Mouse (Mus musculus): ENCODE data around the gene Ces1a. TPM values are rescaled to one million over a fixed set of nuclear protein-coding genes. Genes with fewer than 3 reads are reported as not detected.

Ces1a gene
- polyA plus RNA-seq, 1 experiment from 2014 or later, result not detected

DNA sequence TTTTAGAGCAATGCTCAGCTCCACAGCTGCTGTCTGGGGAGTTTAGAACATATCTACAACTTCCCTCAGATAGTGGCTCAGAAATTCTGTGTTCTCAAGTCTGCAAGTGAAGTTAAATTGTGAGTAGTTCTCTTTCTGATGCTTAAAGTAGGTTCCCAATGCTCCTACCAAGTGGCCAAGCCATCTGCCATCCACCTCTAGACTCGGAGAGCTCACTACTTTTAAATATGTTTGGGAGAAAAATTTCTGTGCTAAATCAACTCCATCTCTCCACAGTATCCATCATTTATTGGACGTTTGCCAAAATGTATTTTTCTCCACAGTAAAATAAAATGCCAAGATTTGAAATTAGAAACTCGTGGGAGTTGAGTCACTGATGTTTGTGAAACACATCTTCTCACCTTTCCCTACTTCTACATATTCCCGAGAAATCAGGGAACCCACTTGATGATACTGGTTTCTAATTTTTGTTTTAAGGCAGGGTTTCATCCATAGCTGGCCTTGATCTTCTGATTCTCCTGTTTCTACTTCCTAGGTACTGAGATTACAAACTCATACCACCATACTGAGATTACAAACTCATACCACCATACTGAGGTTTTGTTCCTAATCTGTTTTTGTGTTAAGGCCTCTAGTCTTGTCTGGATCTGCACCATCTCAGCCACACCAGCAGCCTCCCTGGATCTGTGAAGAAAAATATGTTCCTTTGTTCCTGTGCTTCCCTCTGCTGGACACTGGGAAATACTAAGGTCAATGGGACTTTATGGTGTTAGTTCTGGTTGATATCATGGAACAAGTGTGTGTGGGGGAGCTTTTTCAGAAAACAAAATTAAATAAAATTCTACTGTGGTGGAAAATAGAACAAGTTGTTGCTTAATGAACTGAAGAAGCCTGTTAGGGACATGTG is 771 bp upstream of the Ces1a start:
- 58% methylated on average over 4 of the region's 4 CpGs for WGBS
- no peaks in the 10 kb centered on the region for H3K27me3 ChIP-seq (ENCODE audit: insufficient read depth, low read length)
- no peak overlapping the region for H3K27ac ChIP-seq (ENCODE audit: low read length)
- H3K4me2 ChIP-seq (replicated peaks; ENCODE audit: low read depth, low read length), result no peak overlapping the region
- no peaks in the 10 kb centered on the region for H3K4me1 ChIP-seq (ENCODE audit: insufficient read depth, low read length)
- H3K4me3 ChIP-seq (ENCODE audit: low read length), result no peak overlapping the region
- no peak for ATAC-seq (ENCODE audit: low FRiP score, low TSS enrichment)
- no peaks in the 10 kb centered on the region for H3K36me3 ChIP-seq (ENCODE audit: insufficient read depth, low read length)
- no peak overlapping the region for H3K9ac ChIP-seq (replicated peaks; ENCODE audit: low read length)
- no peaks in the 10 kb centered on the region for H3K9me3 ChIP-seq (ENCODE audit: low read length)

DNA sequence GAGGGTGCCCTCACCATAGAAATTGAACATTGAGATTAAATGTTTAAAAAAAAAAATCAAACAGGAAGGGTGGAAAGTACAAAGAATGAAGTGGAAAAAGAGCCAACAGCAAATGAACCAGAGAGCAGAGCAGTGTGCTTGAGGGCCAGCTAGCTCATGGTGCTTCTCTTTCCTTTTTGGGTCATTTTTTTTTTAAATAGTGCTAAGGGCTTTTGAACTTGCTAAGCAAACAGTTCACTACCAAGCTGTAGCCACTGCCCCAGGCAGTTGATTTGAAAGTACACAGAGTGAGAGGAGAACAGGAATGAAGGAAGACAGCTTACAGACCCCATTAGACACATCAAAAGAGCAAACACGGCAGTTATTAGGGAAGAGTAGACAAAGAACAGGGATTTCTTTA is 4.9 kb downstream of the Ces1a start:
- Histone ChIP-seq H3K36me3 (ENCODE audit: insufficient read depth, low read length) (no peaks in the 10 kb centered on the region), H3K9ac (replicated peaks; ENCODE audit: low read length) (no peak overlapping the region), H3K27me3 (ENCODE audit: insufficient read depth, low read length) (no peaks in the 10 kb centered on the region), H3K9me3 (ENCODE audit: low read length) (no peaks in the 10 kb centered on the region), H3K4me3 (ENCODE audit: low read length) (no peak overlapping the region), H3K4me2 (replicated peaks; ENCODE audit: low read depth, low read length) (no peak overlapping the region), H3K27ac (ENCODE audit: low read length) (no peak overlapping the region), H3K4me1 (ENCODE audit: insufficient read depth, low read length) (no peaks in the 10 kb centered on the region)
- ATAC-seq (ENCODE audit: low FRiP score, low TSS enrichment), result no peak
- WGBS, result 60% methylated on average over 1 of the region's 1 CpGs

DNA sequence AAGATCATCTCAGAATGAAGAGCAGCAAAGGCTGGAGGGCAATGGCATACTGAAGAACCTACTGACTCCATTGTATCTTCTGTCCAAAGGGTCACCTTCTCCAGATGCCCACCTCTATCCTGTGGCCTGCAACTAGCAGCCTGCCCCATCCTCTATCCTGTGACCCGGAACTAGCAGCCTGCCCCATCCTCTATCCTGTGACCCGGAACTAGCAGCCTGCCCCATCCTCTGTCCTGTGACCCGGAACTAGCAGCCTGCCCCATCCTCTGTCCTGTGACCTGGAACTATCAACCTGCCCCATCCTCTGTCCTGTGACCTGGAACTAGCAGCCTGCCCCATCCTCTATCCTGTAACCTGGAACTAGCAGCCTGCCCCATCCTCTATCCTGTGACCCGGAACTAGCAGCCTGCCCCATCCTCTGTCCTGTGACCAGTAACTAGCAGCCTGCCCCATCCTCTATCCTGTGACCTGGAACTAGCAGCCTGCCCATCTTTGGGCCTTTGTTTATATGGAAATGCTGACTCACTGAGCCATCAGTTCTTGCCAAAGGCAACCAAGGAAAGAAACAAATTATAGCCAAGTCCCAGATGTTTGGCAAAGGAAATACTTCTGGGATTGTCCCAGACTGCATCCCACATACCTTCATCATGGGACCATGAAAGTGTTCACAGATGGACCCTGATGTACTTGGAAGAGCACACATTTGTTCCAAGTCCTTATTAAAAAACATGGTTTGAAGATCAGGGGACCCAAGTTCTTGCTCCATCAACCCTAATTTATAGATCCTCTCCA is 7.0 kb downstream of the Ces1a start:
- no peak for ATAC-seq (ENCODE audit: low FRiP score, low TSS enrichment)
- Histone ChIP-seq H3K4me2 (replicated peaks; ENCODE audit: low read depth, low read length) (no peak overlapping the region), H3K4me3 (ENCODE audit: low read length) (no peak overlapping the region), H3K36me3 (ENCODE audit: insufficient read depth, low read length) (no peaks in the 10 kb centered on the region), H3K9me3 (ENCODE audit: low read length) (no peaks in the 10 kb centered on the region), H3K9ac (replicated peaks; ENCODE audit: low read length) (no peak overlapping the region), H3K27me3 (ENCODE audit: insufficient read depth, low read length) (no peaks in the 10 kb centered on the region), H3K27ac (ENCODE audit: low read length) (no peak overlapping the region), H3K4me1 (ENCODE audit: insufficient read depth, low read length) (no peaks in the 10 kb centered on the region)
- WGBS, result 70% methylated on average over 4 of the region's 4 CpGs

DNA sequence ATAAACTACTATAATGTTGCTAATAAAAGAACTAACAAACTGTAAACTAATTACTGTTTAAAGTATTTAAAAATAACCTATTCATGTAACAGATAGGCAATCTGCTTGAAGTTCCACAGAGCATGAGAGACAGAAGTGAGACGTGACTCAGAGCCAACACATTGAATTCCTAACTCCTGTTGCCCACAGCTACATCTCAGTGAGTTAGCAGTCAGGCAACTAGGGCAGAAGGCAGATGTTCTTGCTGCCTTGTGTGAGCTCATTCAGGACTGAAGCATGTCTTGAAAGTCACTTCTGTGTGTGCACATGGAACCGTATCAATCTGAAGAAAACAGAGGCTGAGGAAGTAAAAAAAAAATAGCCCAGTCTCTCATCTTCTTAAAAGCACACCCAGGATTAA is 7.7 kb downstream of the Ces1a start:
- Histone ChIP-seq H3K4me2 (replicated peaks; ENCODE audit: low read depth, low read length) (no peak overlapping the region), H3K27ac (ENCODE audit: low read length) (no peak overlapping the region), H3K9me3 (ENCODE audit: low read length) (no peaks in the 10 kb centered on the region), H3K9ac (replicated peaks; ENCODE audit: low read length) (no peak overlapping the region), H3K4me3 (ENCODE audit: low read length) (no peak overlapping the region), H3K4me1 (ENCODE audit: insufficient read depth, low read length) (no peaks in the 10 kb centered on the region), H3K36me3 (ENCODE audit: insufficient read depth, low read length) (no peaks in the 10 kb centered on the region), H3K27me3 (ENCODE audit: insufficient read depth, low read length) (no peaks in the 10 kb centered on the region)
- ATAC-seq (ENCODE audit: low FRiP score, low TSS enrichment), result no peak
- WGBS, result 61% methylated on average over 2 of the region's 2 CpGs

DNA sequence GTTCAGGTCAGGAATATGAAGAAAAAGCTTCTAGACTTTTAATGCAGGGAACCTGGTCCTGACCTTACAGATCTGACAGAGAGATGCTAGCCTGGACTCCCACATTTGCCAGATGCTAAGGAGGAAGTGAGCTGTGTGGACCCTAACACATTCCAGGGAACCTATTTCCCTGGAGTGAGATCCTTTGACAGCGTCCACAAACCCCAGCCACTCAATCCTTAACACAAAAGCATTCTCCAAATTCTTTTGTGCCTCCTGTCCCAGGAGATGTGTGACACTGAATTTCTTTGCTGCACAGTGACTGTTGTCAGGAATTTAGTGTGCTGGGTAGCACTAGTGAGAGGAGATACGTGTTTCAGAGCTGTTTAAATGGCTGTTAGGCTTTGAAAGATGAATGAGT is 9.2 kb downstream of the Ces1a start:
- Histone ChIP-seq H3K4me2 (replicated peaks; ENCODE audit: low read depth, low read length) (no peak overlapping the region), H3K4me1 (ENCODE audit: insufficient read depth, low read length) (no peaks in the 10 kb centered on the region), H3K9me3 (ENCODE audit: low read length) (no peaks in the 10 kb centered on the region), H3K27me3 (ENCODE audit: insufficient read depth, low read length) (no peaks in the 10 kb centered on the region), H3K4me3 (ENCODE audit: low read length) (no peak overlapping the region), H3K36me3 (ENCODE audit: insufficient read depth, low read length) (no peaks in the 10 kb centered on the region), H3K27ac (ENCODE audit: low read length) (no peak overlapping the region), H3K9ac (replicated peaks; ENCODE audit: low read length) (no peak overlapping the region)
- ATAC-seq (ENCODE audit: low FRiP score, low TSS enrichment), result no peak
- 16% methylated on average over 2 of the region's 2 CpGs for WGBS

DNA sequence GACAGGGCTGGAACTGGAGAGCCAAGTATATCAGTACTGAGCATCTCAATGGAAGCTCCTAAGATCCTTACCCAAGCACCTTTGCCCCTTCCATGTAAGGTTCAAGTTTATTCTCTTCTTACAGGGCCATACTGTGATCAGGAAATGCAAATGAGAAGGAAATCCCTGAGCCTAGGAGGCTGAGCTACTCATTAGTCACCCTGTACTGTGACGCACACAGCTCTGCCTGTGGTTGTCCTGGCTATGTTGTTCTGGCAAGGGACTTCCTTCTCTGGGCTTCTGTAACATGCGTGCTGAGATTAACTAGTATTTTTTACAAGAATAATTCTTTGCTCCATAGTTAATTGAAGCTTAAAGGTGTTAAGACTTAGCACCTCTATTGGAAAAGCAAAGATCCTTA is 17.3 kb downstream of the Ces1a start:
- Histone ChIP-seq H3K4me1 (ENCODE audit: insufficient read depth, low read length) (no peaks in the 10 kb centered on the region), H3K27me3 (ENCODE audit: insufficient read depth, low read length) (no peaks in the 10 kb centered on the region), H3K27ac (ENCODE audit: low read length) (no peak overlapping the region), H3K4me2 (replicated peaks; ENCODE audit: low read depth, low read length) (no peak overlapping the region), H3K4me3 (ENCODE audit: low read length) (no peak overlapping the region), H3K36me3 (ENCODE audit: insufficient read depth, low read length) (no peaks in the 10 kb centered on the region), H3K9ac (replicated peaks; ENCODE audit: low read length) (no peak overlapping the region), H3K9me3 (ENCODE audit: low read length) (no peaks in the 10 kb centered on the region)
- no peak for ATAC-seq (ENCODE audit: low FRiP score, low TSS enrichment)
- WGBS, result 55% methylated on average over 2 of the region's 2 CpGs

GRCm38 (mm10) chr8:93021738-93022137 is 26.3 kb downstream of the Ces1a start:
- Histone ChIP-seq H3K4me3 (ENCODE audit: low read length) (no peak overlapping the region), H3K36me3 (ENCODE audit: insufficient read depth, low read length) (no peaks in the 10 kb centered on the region), H3K27me3 (ENCODE audit: insufficient read depth, low read length) (no peaks in the 10 kb centered on the region), H3K9ac (replicated peaks; ENCODE audit: low read length) (no peak overlapping the region), H3K27ac (ENCODE audit: low read length) (no peak overlapping the region), H3K9me3 (ENCODE audit: low read length) (no peaks in the 10 kb centered on the region), H3K4me1 (ENCODE audit: insufficient read depth, low read length) (no peaks in the 10 kb centered on the region), H3K4me2 (replicated peaks; ENCODE audit: low read depth, low read length) (no peak overlapping the region)
- no peak for ATAC-seq (ENCODE audit: low FRiP score, low TSS enrichment)
- WGBS, result 63% methylated on average over 5 of the region's 5 CpGs

DNA sequence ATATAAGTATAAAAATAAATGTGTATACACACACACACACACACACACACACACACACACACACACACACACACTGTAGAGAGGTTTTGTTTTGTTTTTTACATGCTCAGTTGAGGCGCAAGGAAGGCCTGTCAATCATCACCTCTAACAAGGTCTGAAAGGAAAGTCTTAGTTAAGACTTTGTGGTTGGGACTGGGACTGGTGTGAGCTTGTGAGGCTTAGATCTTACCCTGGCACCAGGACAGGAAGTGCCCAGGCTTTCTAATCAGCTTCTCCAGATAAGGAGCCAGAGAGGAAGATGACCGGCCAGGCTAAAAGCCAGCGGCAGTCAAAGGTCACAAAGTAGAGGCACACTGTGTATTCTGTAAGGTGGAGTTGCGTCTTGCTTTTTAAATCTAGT is 33.7 kb downstream of the Ces1a start:
- no peaks in the 10 kb centered on the region for H3K36me3 ChIP-seq (ENCODE audit: insufficient read depth, low read length)
- no peaks in the 10 kb centered on the region for H3K27me3 ChIP-seq (ENCODE audit: insufficient read depth, low read length)
- H3K4me3 ChIP-seq (ENCODE audit: low read length), result no peak overlapping the region
- no peaks in the 10 kb centered on the region for H3K4me1 ChIP-seq (ENCODE audit: insufficient read depth, low read length)
- no peaks in the 10 kb centered on the region for H3K9me3 ChIP-seq (ENCODE audit: low read length)
- H3K4me2 ChIP-seq (replicated peaks; ENCODE audit: low read depth, low read length), result no peak overlapping the region
- H3K9ac ChIP-seq (replicated peaks; ENCODE audit: low read length), result no peak overlapping the region
- H3K27ac ChIP-seq (ENCODE audit: low read length), result no peak overlapping the region
- WGBS, result 78% methylated on average over 4 of the region's 4 CpGs
- no peak for ATAC-seq (ENCODE audit: low FRiP score, low TSS enrichment)

DNA sequence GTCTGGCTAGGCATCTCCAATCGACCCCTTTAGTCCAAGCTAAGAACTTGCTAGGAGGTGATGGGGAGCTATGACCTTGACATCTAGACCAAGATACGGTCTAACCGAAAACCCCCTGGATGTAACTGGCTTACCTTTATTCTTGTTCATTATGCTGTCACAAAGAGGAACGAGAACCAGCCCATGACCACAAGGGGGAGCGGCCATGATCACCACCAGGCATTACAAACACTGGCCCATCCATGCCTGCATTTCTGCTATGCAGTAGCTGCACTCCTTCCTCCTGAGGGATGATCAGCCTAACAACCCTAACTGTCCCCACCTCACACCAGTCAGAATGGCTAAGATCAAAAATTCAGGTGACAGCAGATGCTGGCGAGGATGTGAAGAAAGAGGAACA is 35.8 kb downstream of the Ces1a start:
- 81% methylated on average over 6 of the region's 6 CpGs for WGBS
- H3K4me2 ChIP-seq (replicated peaks; ENCODE audit: low read depth, low read length), result no peak overlapping the region
- no peaks in the 10 kb centered on the region for H3K4me1 ChIP-seq (ENCODE audit: insufficient read depth, low read length)
- no peaks in the 10 kb centered on the region for H3K27me3 ChIP-seq (ENCODE audit: insufficient read depth, low read length)
- H3K27ac ChIP-seq (ENCODE audit: low read length), result no peak overlapping the region
- H3K9me3 ChIP-seq (ENCODE audit: low read length), result no peaks in the 10 kb centered on the region
- no peaks in the 10 kb centered on the region for H3K36me3 ChIP-seq (ENCODE audit: insufficient read depth, low read length)
- H3K9ac ChIP-seq (replicated peaks; ENCODE audit: low read length), result no peak overlapping the region
- H3K4me3 ChIP-seq (ENCODE audit: low read length), result no peak overlapping the region
- ATAC-seq (ENCODE audit: low FRiP score, low TSS enrichment), result no peak

DNA sequence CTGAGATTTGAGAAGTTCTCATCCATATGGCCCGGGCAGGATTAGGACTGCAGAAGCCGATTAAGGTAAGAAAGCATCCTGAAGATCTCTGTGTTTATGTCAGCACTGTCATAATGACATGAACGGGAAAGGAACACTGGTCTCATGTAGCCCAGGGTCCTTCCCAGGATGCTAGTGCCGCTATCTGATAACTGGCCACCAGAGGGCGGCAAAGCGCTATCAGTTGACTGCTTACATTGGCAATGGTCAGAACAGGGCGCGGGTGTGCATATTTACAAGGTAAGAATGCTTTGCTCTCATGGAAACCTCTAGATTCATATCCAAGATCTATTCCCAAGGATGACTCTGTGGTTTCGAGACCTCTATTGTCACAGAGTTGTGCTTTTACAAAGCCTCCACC is 36.6 kb downstream of the Ces1a start:
- no peaks in the 10 kb centered on the region for H3K4me1 ChIP-seq (ENCODE audit: insufficient read depth, low read length)
- ATAC-seq (ENCODE audit: low FRiP score, low TSS enrichment), result peak; percentile 71; the same call in 1 of the 2 replicates
- H3K4me2 ChIP-seq (replicated peaks; ENCODE audit: low read depth, low read length), result no peak overlapping the region
- no peak overlapping the region for H3K9ac ChIP-seq (replicated peaks; ENCODE audit: low read length)
- no peaks in the 10 kb centered on the region for H3K27me3 ChIP-seq (ENCODE audit: insufficient read depth, low read length)
- H3K9me3 ChIP-seq (ENCODE audit: low read length), result no peaks in the 10 kb centered on the region
- H3K4me3 ChIP-seq (ENCODE audit: low read length), result no peak overlapping the region
- H3K27ac ChIP-seq (ENCODE audit: low read length), result no peak overlapping the region
- H3K36me3 ChIP-seq (ENCODE audit: insufficient read depth, low read length), result no peaks in the 10 kb centered on the region
- 13% methylated on average over 9 of the region's 9 CpGs for WGBS
